Mouse (Mus musculus): Measurements from ENCODE around the gene Rnf212.
"Not testable (repeated sequence)": the region's sequence is repeated elsewhere in the genome, so short reads cannot be mapped to it uniquely, and the experiment has no call there.

DNA sequence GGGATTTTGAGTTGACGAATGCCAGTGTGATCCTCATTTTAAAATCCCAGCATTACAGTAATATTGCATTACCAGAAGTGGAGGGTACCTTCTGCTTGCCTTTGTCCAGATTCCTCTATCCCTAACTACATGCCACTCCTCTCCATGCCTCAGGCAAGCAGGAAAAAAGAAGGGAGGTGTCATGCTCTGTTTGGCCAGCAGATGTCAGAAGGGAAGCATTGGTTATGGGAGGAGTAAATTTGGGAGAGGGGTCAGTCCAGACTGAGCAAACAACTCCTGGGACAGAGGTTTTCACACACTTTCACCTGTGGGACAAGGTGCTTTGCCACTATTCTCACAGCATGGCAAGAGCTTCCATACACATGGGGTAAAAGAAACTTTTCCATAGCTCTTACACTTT lies 15.6 kb upstream of the Rnf212 start:
- TF ChIP-seq CTCF (IDR thresholded peaks at IDR 0.05; ENCODE audit: control insufficient read depth, insufficient read depth, insufficient read length); MYOD1 (IDR thresholded peaks at IDR 0.05; ENCODE audit: control insufficient read depth, insufficient read length, low read depth); USF1 (IDR thresholded peaks at IDR 0.05; ENCODE audit: low read depth); MYOG (IDR thresholded peaks at IDR 0.05; ENCODE audit: control insufficient read depth, extremely low read depth, insufficient read length); MAX (IDR thresholded peaks at IDR 0.05); CEBPB (IDR thresholded peaks at IDR 0.05; ENCODE audit: low read depth): not testable (repeated sequence)

Measured in C2C12 (cell line).